Mouse (Mus musculus): Measurements from ENCODE around the gene Tmem81. TPM values are rescaled to one million over a fixed set of nuclear protein-coding genes. Genes with fewer than 3 reads are reported as not detected.
A peak's percentile ranks its signal among the peaks of the same experiment; 100 is the strongest.

Tmem81 gene
- total and polyA plus RNA-seq, 3 experiments: 1.7 to 5.4 (median 3.3) TPM

GRCm38 (mm10) chr1:132519734-132520133, 13.7 kb downstream of the Tmem81 start:
- DNase-seq: no peak

- peak; percentile 67 for DNase-seq
These were observed 14.7 kb downstream of the Tmem81 start for GRCm38 (mm10) chr1:132520764-132521163.

- DNase-seq: no peak
These were observed 17.0 kb downstream of the Tmem81 start for GRCm38 (mm10) chr1:132523048-132523447.

- no peak for DNase-seq
These were observed 17.9 kb downstream of the Tmem81 start for GRCm38 (mm10) chr1:132523920-132524319.

GRCm38 (mm10) chr1:132525832-132526231, 19.8 kb downstream of the Tmem81 start:
- DNase-seq: peak; percentile 60

GRCm38 (mm10) chr1:132528071-132528470, 22.0 kb downstream of the Tmem81 start:
- no peak for DNase-seq

- DNase-seq: no peak
These were observed 22.8 kb downstream of the Tmem81 start for GRCm38 (mm10) chr1:132528647-132529334.

GRCm38 (mm10) chr1:132530631-132531191, 24.7 kb downstream of the Tmem81 start:
- no peak for DNase-seq

- no peak for DNase-seq
These were observed 26.5 kb downstream of the Tmem81 start for GRCm38 (mm10) chr1:132532521-132532920.

GRCm38 (mm10) chr1:132533840-132534239, 27.8 kb downstream of the Tmem81 start:
- no peak for DNase-seq

GRCm38 (mm10) chr1:132535541-132535940, 29.5 kb downstream of the Tmem81 start:
- no peak for DNase-seq

GRCm38 (mm10) chr1:132536416-132536815, 30.4 kb downstream of the Tmem81 start:
- DNase-seq: no peak

- no peak for DNase-seq
These were observed 31.7 kb downstream of the Tmem81 start for GRCm38 (mm10) chr1:132537736-132538135.

GRCm38 (mm10) chr1:132540701-132541100, 34.7 kb downstream of the Tmem81 start:
- DNase-seq: no peak

- peak; percentile 14 for DNase-seq
These were observed 35.3 kb downstream of the Tmem81 start for GRCm38 (mm10) chr1:132541171-132541823.

- no peak for DNase-seq
These were observed 36.0 kb downstream of the Tmem81 start for GRCm38 (mm10) chr1:132541824-132542599.

GRCm38 (mm10) chr1:132542762-132543306, 36.8 kb downstream of the Tmem81 start, which contains the start of gene Cntn2:
Cntn2 (minus strand) TSS chr1:132543256.
- DNase-seq: no peak

GRCm38 (mm10) chr1:132543789-132544188, 37.8 kb downstream of the Tmem81 start:
- peak; percentile 17 for DNase-seq

- peak; percentile 91 for DNase-seq
These were observed 52.0 kb downstream of the Tmem81 start for GRCm38 (mm10) chr1:132557901-132558631.

All from adrenal gland, adult 2 months (tissue).